ENCODE assay signal across 20 mouse cellular contexts in genomic region chr2:106424974-106425373, GRCm38 (mm10).
DNase-seq lines count a peak whose midpoint lies in the region; ATAC-seq and TF ChIP-seq lines count a peak whose summit lies in the region.
"Had no signal": no experiment of that assay in that cellular context is flagged by ENCODE, and none has a peak within 500 bp of the region (broad histone marks: within the 10 kb centered on the region; RNA-seq: fewer than 3 reads in every experiment).

No protein-coding gene starts in this region.

- H3K9ac ChIP-seq in forebrain, postnatal 0 days: no peak overlapping the region
- no peak overlapping the region for H3K9ac ChIP-seq in embryonic facial prominence, embryonic 11.5 days (replicated peaks; ENCODE audit: low read length)
- H3K9ac ChIP-seq in limb, embryonic 11.5 days (ENCODE audit: low read length): no peak overlapping the region
- no peak overlapping the region for H3K9ac ChIP-seq in hindbrain, embryonic 12.5 days
- H3K9ac ChIP-seq: heart, embryonic 12.5 days; liver, embryonic 14.5 days had no signal

- H3K4me3 ChIP-seq in forebrain, embryonic 10.5 days: no peak overlapping the region
- H3K4me3 ChIP-seq in forebrain, postnatal 0 days (ENCODE audit: low read depth, low read length): no peak overlapping the region
- H3K4me3 ChIP-seq in embryonic facial prominence, embryonic 11.5 days (ENCODE audit: low read depth, low read length): no peak overlapping the region
- H3K4me3 ChIP-seq in limb, embryonic 11.5 days (ENCODE audit: low read depth, low read length): no peak overlapping the region
- no peak overlapping the region for H3K4me3 ChIP-seq in hindbrain, embryonic 12.5 days
- H3K4me3 ChIP-seq: heart, embryonic 12.5 days; megakaryocyte, embryonic 14.5 days had no signal

- DNase-seq in forebrain, embryonic 10.5 days (ENCODE audit: extremely low spot score, low spot score): peak; percentile 34
- no peak for DNase-seq in forebrain, postnatal 0 days
- DNase-seq in NIH3T3 (ENCODE audit: low read depth): peak; percentile 7
- DNase-seq in embryonic facial prominence, embryonic 11.5 days (ENCODE audit: low spot score): peak; percentile 64
- peak; percentile 40 for DNase-seq in limb, embryonic 11.5 days (ENCODE audit: low spot score)
- DNase-seq in testis, postnatal 10 days (ENCODE audit: low spot score): no peak
- no peak for DNase-seq in heart, adult 11 months
- DNase-seq: cerebellum, adult 18-20 months; gastrocnemius, postnatal 25 days; heart, postnatal 36 days; kidney, adult 18-20 months; kidney, postnatal 25 days; layer of hippocampus, postnatal 36 days; lung, postnatal 14 days; right cerebral cortex, postnatal 4 days; thymus, postnatal 4 days had no signal

- WGBS in forebrain, embryonic 10.5 days: 33% methylated on average over 3 of the region's 3 CpGs
- WGBS in forebrain, postnatal 0 days: 32% methylated on average over 3 of the region's 3 CpGs
- 29% methylated on average over 3 of the region's 3 CpGs for WGBS in embryonic facial prominence, embryonic 11.5 days
- whole genome bisulfite sequencing in limb, embryonic 11.5 days: 41% methylated on average over 3 of the region's 3 CpGs
- WGBS in hindbrain, embryonic 12.5 days: 47% methylated on average over 3 of the region's 3 CpGs

- H3K9me3 ChIP-seq in forebrain, embryonic 10.5 days: no peaks in the 10 kb centered on the region
- no peaks in the 10 kb centered on the region for H3K9me3 ChIP-seq in forebrain, postnatal 0 days (ENCODE audit: low read length)
- no peaks in the 10 kb centered on the region for H3K9me3 ChIP-seq in embryonic facial prominence, embryonic 11.5 days (replicated peaks; ENCODE audit: control insufficient read depth, low read length)
- H3K9me3 ChIP-seq in limb, embryonic 11.5 days (ENCODE audit: control insufficient read depth, low read length): no peaks in the 10 kb centered on the region
- H3K9me3 ChIP-seq in hindbrain, embryonic 12.5 days (replicated peaks): no peaks in the 10 kb centered on the region
- H3K9me3 ChIP-seq: heart, embryonic 12.5 days had no signal

- H3K4me2 ChIP-seq in forebrain, postnatal 0 days (ENCODE audit: low read depth): no peak overlapping the region
- no peak overlapping the region for H3K4me2 ChIP-seq in embryonic facial prominence, embryonic 11.5 days (ENCODE audit: low read depth, low read length)
- H3K4me2 ChIP-seq in limb, embryonic 11.5 days (ENCODE audit: low read depth, severe bottlenecking): no peak overlapping the region
- H3K4me2 ChIP-seq in hindbrain, embryonic 12.5 days (replicated peaks): no peak overlapping the region
- H3K4me2 ChIP-seq: heart, embryonic 12.5 days had no signal

- ATAC-seq in forebrain, postnatal 0 days: no peak
- ATAC-seq in embryonic facial prominence, embryonic 11.5 days (replicated peaks; ENCODE audit: insufficient number of reproducible peaks, low FRiP score, low TSS enrichment, low read depth): no peak
- peak; percentile 78; the same call in 1 of the 2 replicates for ATAC-seq in limb, embryonic 11.5 days (ENCODE audit: insufficient number of reproducible peaks, low FRiP score, low TSS enrichment, low read depth)
- no peak for ATAC-seq in hindbrain, embryonic 12.5 days (ENCODE audit: low FRiP score)

- peaks cover 37% of the 10 kb centered on the region for H3K4me1 ChIP-seq in forebrain, embryonic 10.5 days
- H3K4me1 ChIP-seq in forebrain, postnatal 0 days (ENCODE audit: insufficient read depth): no peaks in the 10 kb centered on the region
- H3K4me1 ChIP-seq in embryonic facial prominence, embryonic 11.5 days (ENCODE audit: control insufficient read depth, insufficient read depth, low read length): no peaks in the 10 kb centered on the region; the same call in 1 of the 2 replicates
- H3K4me1 ChIP-seq in limb, embryonic 11.5 days (ENCODE audit: control insufficient read depth, insufficient read depth, low read length): peaks cover 15% of the 10 kb centered on the region
- peaks cover 3% of the 10 kb centered on the region; the same call in 1 of the 2 replicates for H3K4me1 ChIP-seq in hindbrain, embryonic 12.5 days
- H3K4me1 ChIP-seq: heart, embryonic 12.5 days had no signal

- no peaks in the 10 kb centered on the region for H3K27me3 ChIP-seq in forebrain, embryonic 10.5 days (ENCODE audit: poor library complexity, severe bottlenecking)
- no peaks in the 10 kb centered on the region for H3K27me3 ChIP-seq in forebrain, postnatal 0 days (ENCODE audit: insufficient read depth, low read length)
- no peaks in the 10 kb centered on the region for H3K27me3 ChIP-seq in embryonic facial prominence, embryonic 11.5 days (ENCODE audit: control insufficient read depth, insufficient read depth, low read length)
- H3K27me3 ChIP-seq in limb, embryonic 11.5 days (ENCODE audit: control insufficient read depth, insufficient read depth, low read length): no peaks in the 10 kb centered on the region
- no peaks in the 10 kb centered on the region for H3K27me3 ChIP-seq in hindbrain, embryonic 12.5 days
- H3K27me3 ChIP-seq: heart, embryonic 12.5 days; megakaryocyte, embryonic 14.5 days had no signal

- TF ChIP-seq CTCF in forebrain, postnatal 0 days (IDR thresholded peaks at IDR 0.05; ENCODE audit: low read depth): no peak

- H3K36me3 ChIP-seq in forebrain, embryonic 10.5 days (replicated peaks): no peaks in the 10 kb centered on the region
- H3K36me3 ChIP-seq in forebrain, postnatal 0 days (ENCODE audit: insufficient read depth): no peaks in the 10 kb centered on the region
- H3K36me3 ChIP-seq in embryonic facial prominence, embryonic 11.5 days (replicated peaks; ENCODE audit: control insufficient read depth, insufficient read depth, low read depth, low read length): no peaks in the 10 kb centered on the region
- no peaks in the 10 kb centered on the region for H3K36me3 ChIP-seq in limb, embryonic 11.5 days (ENCODE audit: control insufficient read depth, insufficient read depth, low read length)
- no peaks in the 10 kb centered on the region for H3K36me3 ChIP-seq in hindbrain, embryonic 12.5 days
- H3K36me3 ChIP-seq: heart, embryonic 12.5 days had no signal

- H3K27ac ChIP-seq in forebrain, embryonic 10.5 days: 0 out of 2 replicates have a peak overlapping the region, but pooled peaks have one; percentile 40
- no peak overlapping the region for H3K27ac ChIP-seq in forebrain, postnatal 0 days (ENCODE audit: low read depth, low read length)
- H3K27ac ChIP-seq in embryonic facial prominence, embryonic 11.5 days (replicated peaks; ENCODE audit: low read depth, low read length): no peak overlapping the region
- H3K27ac ChIP-seq in limb, embryonic 11.5 days (replicated peaks; ENCODE audit: low read depth, low read length): no peak overlapping the region
- no peak overlapping the region for H3K27ac ChIP-seq in hindbrain, embryonic 12.5 days
- H3K27ac ChIP-seq: liver, embryonic 14.5 days had no signal

Comparison
In these comparisons a context has a peak if more than half of its experiments do, and no peak if none do; other contexts are left out.
1. DNase-seq: peak in forebrain, embryonic 10.5 days (single experiment), NIH3T3 (single experiment), embryonic facial prominence, embryonic 11.5 days (single experiment) and limb, embryonic 11.5 days (single experiment); none in forebrain, postnatal 0 days (single experiment), testis, postnatal 10 days (single experiment) and heart, adult 11 months (single experiment).